Mouse (Mus musculus) kidney, adult 2 months (tissue): ENCODE results near the gene Map6d1. TPM values are rescaled to one million over a fixed set of nuclear protein-coding genes. Genes with fewer than 3 reads are reported as not detected.

ENCODE experiments used
- DNase-seq: peaks from one replicate; pipeline ENCODE4 v3.0.0; 2021
- H3K27ac ChIP-seq: fragments of 200-500 bp; 2 replicates; pipeline ENCODE4 v1.5.1; 2012; ENCODE audit warnings: low read depth, low read length, control low read depth, inconsistent platforms; ENCODE audit not compliant: insufficient read depth
- H3K27me3 ChIP-seq: fragments of 200-500 bp; replicated peaks from 2 replicates; pipeline ENCODE4 v1.6.1; 2012; ENCODE audit warnings: mild to moderate bottlenecking, moderate library complexity, low read length, inconsistent platforms; ENCODE audit not compliant: control insufficient read depth, insufficient read depth
- H3K36me3 ChIP-seq: fragments of 200-500 bp; 2 replicates; pipeline ENCODE4 v1.6.1; 2012; ENCODE audit warnings: mild to moderate bottlenecking, moderate library complexity, low read length, inconsistent platforms; ENCODE audit not compliant: control insufficient read depth, insufficient read depth
- H3K4me1 ChIP-seq: fragments of 200-500 bp; 2 replicates; pipeline ENCODE4 v1.6.1; 2011; ENCODE audit warnings: low read length; ENCODE audit not compliant: control insufficient read depth, insufficient read depth
- H3K4me3 ChIP-seq: fragments of 200-500 bp; 2 replicates; pipeline ENCODE4 v1.5.1; 2011; ENCODE audit warnings: mild to moderate bottlenecking, low read depth, low read length, control low read depth; ENCODE audit not compliant: insufficient read depth
- CTCF ChIP-seq: fragments of 200-500 bp; conservative IDR thresholded peaks from 2 replicates; pipeline ENCODE4 v1.5.1; 2011; ENCODE audit warnings: low read depth, mild to moderate bottlenecking, control low read depth, low read length, moderate library complexity, mixed read lengths; ENCODE audit not compliant: insufficient read depth, insufficient read length
- POLR2A ChIP-seq: fragments of 200-500 bp; IDR thresholded peaks from one replicate; pipeline ENCODE4 v1.6.1; 2011; ENCODE audit warnings: low read depth, low read length, control low read depth
- WGBS: fragments of 180-500 bp; shearing (Covaris S2); methylation state at CpG from one replicate; pipeline ENCODE4 v1.1.7; 2018; 5-methylcytosine and 5-hydroxymethylcytosine counted together
- polyA plus RNA-seq: library from polyadenylated mRNA; depleted of rRNA; stranded (reverse); fragments of >200 nt; gene quantifications from 2 replicates; pipeline ENCODE4 v1.2.3, GENCODE M21; 2012; rRNA removed

The Map6d1 gene
- 0.07 and 0.11 TPM in 2 replicates for polyA plus RNA-seq

- H3K36me3 ChIP-seq = no peaks in the 10 kb centered on the region
- no peaks in the 10 kb centered on the region for H3K27me3 ChIP-seq
- DNase-seq = peak; percentile 17
- WGBS = 2% methylated on average over 90 of the region's 90 CpGs
- H3K4me1 ChIP-seq = no peaks in the 10 kb centered on the region
- TF ChIP-seq CTCF (no peak), POLR2A (no peak)
- H3K27ac ChIP-seq = no peak within 1 kb of the TSS
- H3K4me3 ChIP-seq = peak within 1 kb of the TSS; percentile 60
Measured at GRCm38 (mm10) chr16:20240468-20241414, at the start of gene Map6d1. TSS of gene Map6d1 (minus strand) at chr16:20241358.

GRCm38 (mm10) chr16:20280238-20280637 is 39.1 kb upstream of the Map6d1 start:
- Histone ChIP-seq H3K4me1 (no peaks in the 10 kb centered on the region), H3K27ac (no peak overlapping the region), H3K36me3 (peaks cover 5% of the 10 kb centered on the region), H3K27me3 (no peaks in the 10 kb centered on the region), H3K4me3 (no peak overlapping the region)
- DNase-seq = no peak
- 76% methylated on average over 4 of the region's 4 CpGs for WGBS
- TF ChIP-seq CTCF (no peak), POLR2A (no peak)

- no peak overlapping the region for H3K27ac ChIP-seq
- 96% methylated on average over 5 of the region's 5 CpGs for whole genome bisulfite sequencing
- H3K36me3 ChIP-seq = peaks cover 4% of the 10 kb centered on the region
- H3K4me1 ChIP-seq = no peaks in the 10 kb centered on the region
- no peak for DNase-seq
- TF ChIP-seq CTCF (no peak), POLR2A (no peak)
- no peak overlapping the region for H3K4me3 ChIP-seq
- H3K27me3 ChIP-seq = no peaks in the 10 kb centered on the region
Measured at GRCm38 (mm10) chr16:20279395-20279794, 38.2 kb upstream of the Map6d1 start.

GRCm38 (mm10) chr16:20272994-20273393 is 31.8 kb upstream of the Map6d1 start:
- TF ChIP-seq CTCF (no peak), POLR2A (no peak)
- DNase-seq = no peak
- H3K27ac ChIP-seq = no peak overlapping the region
- H3K4me1 ChIP-seq = no peaks in the 10 kb centered on the region
- H3K4me3 ChIP-seq = no peak overlapping the region
- H3K27me3 ChIP-seq = no peaks in the 10 kb centered on the region
- WGBS = 18% methylated on average over 3 of the region's 3 CpGs
- H3K36me3 ChIP-seq = no peaks in the 10 kb centered on the region

GRCm38 (mm10) chr16:20271339-20271738 is 30.2 kb upstream of the Map6d1 start:
- Histone ChIP-seq H3K4me1 (no peaks in the 10 kb centered on the region), H3K4me3 (no peak overlapping the region), H3K36me3 (no peaks in the 10 kb centered on the region), H3K27me3 (no peaks in the 10 kb centered on the region), H3K27ac (no peak overlapping the region)
- 82% methylated on average over 4 of the region's 4 CpGs for WGBS
- DNase-seq = no peak
- no peak for TF ChIP-seq POLR2A

- TF ChIP-seq POLR2A (no peak), CTCF (no peak)
- no peak for DNase-seq
- Histone ChIP-seq H3K27me3 (no peaks in the 10 kb centered on the region), H3K4me3 (no peak overlapping the region), H3K4me1 (no peaks in the 10 kb centered on the region), H3K27ac (no peak overlapping the region), H3K36me3 (no peaks in the 10 kb centered on the region)
- 71% methylated on average over 7 of the region's 7 CpGs for WGBS
Measured at GRCm38 (mm10) chr16:20265089-20265488, 23.9 kb upstream of the Map6d1 start.

GRCm38 (mm10) chr16:20257926-20258325 is 16.8 kb upstream of the Map6d1 start:
- Histone ChIP-seq H3K4me3 (no peak overlapping the region), H3K27me3 (no peaks in the 10 kb centered on the region), H3K27ac (no peak overlapping the region), H3K4me1 (no peaks in the 10 kb centered on the region), H3K36me3 (no peaks in the 10 kb centered on the region)
- TF ChIP-seq CTCF (no peak), POLR2A (no peak)
- 88% methylated on average over 5 of the region's 5 CpGs for WGBS
- DNase-seq = no peak
